Mouse (Mus musculus) small intestine, adult 2 months (tissue): Measurements from ENCODE around the gene Fam169a.

Experiments
- CTCF ChIP-seq: fragments of 200-500 bp; IDR thresholded peaks from 2 replicates; pipeline ENCODE4 v1.5.1; 2012; ENCODE audit warnings: low read depth, mild to moderate bottlenecking, control low read depth, inconsistent platforms, low read length, moderate library complexity, mixed read lengths; ENCODE audit not compliant: insufficient replicate concordance, insufficient read length; ENCODE audit errors: extremely low read depth
- POLR2A ChIP-seq: fragments of 200-500 bp; IDR thresholded peaks from 2 replicates; pipeline ENCODE4 v1.6.1; 2012; ENCODE audit warnings: low read depth, mild to moderate bottlenecking, control low read depth, inconsistent platforms, low read length, moderate library complexity

DNA sequence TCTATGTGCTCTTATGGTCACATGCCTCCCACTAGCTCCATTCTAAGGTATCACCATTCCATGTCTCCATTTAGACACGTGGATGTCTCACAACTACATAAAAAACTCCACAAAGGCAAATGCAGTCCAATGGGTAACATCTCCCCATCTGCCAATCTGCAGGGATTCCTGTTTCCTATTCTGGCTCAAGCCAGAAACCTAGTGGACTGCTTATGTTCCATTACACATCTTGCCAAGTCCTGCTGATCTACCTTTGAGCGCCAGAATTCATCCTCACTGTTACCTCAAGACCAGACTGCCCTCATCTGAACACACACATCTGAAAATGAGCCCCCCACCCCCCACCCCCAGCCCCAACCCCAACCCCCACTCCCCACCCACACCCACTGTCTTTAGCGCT is 4.9 kb upstream of the Fam169a start:
- TF ChIP-seq CTCF (no peak), POLR2A (no peak)
